Mouse (Mus musculus) v-Abl transformed pro-B cells (cell line): ENCODE results near the gene Zc3h18.

ENCODE experiments used
- in situ Hi-C, 2 experiments: fragments of 400-800 bp; cut with MboI; formaldehyde crosslinking; loops; one replicate each; pipeline ENCODE4 v1.15.1; 2025; ENCODE audit not compliant: unreplicated experiment in 2 of 2

Zc3h18 gene

GRCm38 (mm10) chr8:122345181-122346095 is 31.0 kb upstream of the Zc3h18 start:
- in situ Hi-C loops: no loop called here

GRCm38 (mm10) chr8:122347811-122348552 is 28.4 kb upstream of the Zc3h18 start:
- in situ Hi-C loops: no loop called here

GRCm38 (mm10) chr8:122349357-122350297 is 26.8 kb upstream of the Zc3h18 start:
- in situ Hi-C loops: no loop called here

GRCm38 (mm10) chr8:122350309-122351089 is 25.9 kb upstream of the Zc3h18 start:
- in situ Hi-C loops: no loop called here

GRCm38 (mm10) chr8:122354157-122354556 is 22.3 kb upstream of the Zc3h18 start:
- in situ Hi-C loops: no loop called here

- in situ Hi-C loops: no loop called here
Observed at GRCm38 (mm10) chr8:122355642-122356606, 20.5 kb upstream of the Zc3h18 start.

GRCm38 (mm10) chr8:122357202-122357601 is 19.2 kb upstream of the Zc3h18 start:
- in situ Hi-C loops: no loop called here

GRCm38 (mm10) chr8:122357641-122358040 is 18.8 kb upstream of the Zc3h18 start:
- in situ Hi-C loops: no loop called here

- in situ Hi-C loops: no loop called here
Observed at GRCm38 (mm10) chr8:122359111-122359775, 17.2 kb upstream of the Zc3h18 start.

GRCm38 (mm10) chr8:122360696-122361416 is 15.6 kb upstream of the Zc3h18 start, which contains the start of gene Trhr2:
Trhr2 (minus strand) TSS chr8:122360746.
- in situ Hi-C loops: no loop called here

- in situ Hi-C loops: no loop called here
Observed at GRCm38 (mm10) chr8:122362271-122362670, 14.1 kb upstream of the Zc3h18 start.

- in situ Hi-C loops: no loop called here
Observed at GRCm38 (mm10) chr8:122362967-122363366, 13.4 kb upstream of the Zc3h18 start.

GRCm38 (mm10) chr8:122368494-122368893 is 7.9 kb upstream of the Zc3h18 start:
- in situ Hi-C loops: loop anchor here (5.0 kb wide), 2 partner anchors 36 to 96 kb away; no protein-coding TSS in a partner anchor

- in situ Hi-C loops: loop anchor here (5.0 to 10.0 kb wide), 3 partner anchors 37 to 855 kb away; partner anchors contain the start of gene Cdk10 (in 1 of the 2)
Observed at GRCm38 (mm10) chr8:122369665-122370064, 6.7 kb upstream of the Zc3h18 start.

GRCm38 (mm10) chr8:122371706-122372105 is 4.7 kb upstream of the Zc3h18 start:
- in situ Hi-C loops: loop anchor here in 1 of 2 experiments (10.0 kb wide), 1 partner anchor 853 kb away; the partner anchor contains the start of gene Cdk10

GRCm38 (mm10) chr8:122375320-122375719 is 1.1 kb upstream of the Zc3h18 start:
- in situ Hi-C loops: loop anchor here in 1 of 2 experiments (10.0 kb wide), 1 partner anchor 849 kb away; the partner anchor contains the start of gene Cdk10
